Mouse (Mus musculus) ES-Bruce4 (cell line): Measurements from ENCODE around the gene Ttyh3.

Experiments used
- CTCF ChIP-seq: IDR thresholded peaks from one replicate; pipeline ENCODE4 v1.8.1; 2011; ENCODE audit warnings: low read depth, low read length
- POLR2A ChIP-seq: IDR thresholded peaks from one replicate; pipeline ENCODE4 v1.8.1; 2011; ENCODE audit warnings: low read length; ENCODE audit not compliant: insufficient read depth

- TF ChIP-seq CTCF, result no peak
- TF ChIP-seq POLR2A, result no peak
These were observed at the start of gene Ttyh3 for GRCm38 (mm10) chr5:140648519-140649100.
